Mouse (Mus musculus): Measurements from ENCODE around the gene Ell3. TPM values are rescaled to one million over a fixed set of nuclear protein-coding genes. Genes with fewer than 3 reads are reported as not detected.

The Ell3 gene
- polyA plus RNA-seq (2015; fragmentation: Nextera tagmentation; extraction: Ambion mirVana): 1.2 and 1.6 TPM in 2 replicates

DNA sequence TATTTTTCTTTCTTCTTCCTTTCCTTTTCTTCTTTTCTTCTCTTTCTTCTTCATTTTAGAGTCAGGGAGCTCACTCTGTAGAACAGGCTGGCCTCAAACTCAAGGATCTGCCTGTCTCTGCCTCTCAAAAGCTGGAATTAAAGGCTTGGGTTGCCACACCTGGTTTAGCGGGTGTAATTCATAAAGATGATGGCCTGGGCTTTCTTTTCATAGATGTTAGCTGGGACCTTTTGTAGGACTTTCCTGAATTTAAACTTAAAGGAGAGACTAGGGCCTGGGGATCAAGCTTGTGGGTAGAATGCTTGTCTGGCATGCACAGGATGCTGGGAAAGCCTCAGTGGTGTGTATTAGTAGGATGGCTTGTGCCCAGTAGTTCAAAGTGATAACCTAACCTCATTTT is at the start of gene Ell3:
Gene Ell3, minus strand, starts transcription at position 101 of the 400 bp plus-strand sequence.

DNA sequence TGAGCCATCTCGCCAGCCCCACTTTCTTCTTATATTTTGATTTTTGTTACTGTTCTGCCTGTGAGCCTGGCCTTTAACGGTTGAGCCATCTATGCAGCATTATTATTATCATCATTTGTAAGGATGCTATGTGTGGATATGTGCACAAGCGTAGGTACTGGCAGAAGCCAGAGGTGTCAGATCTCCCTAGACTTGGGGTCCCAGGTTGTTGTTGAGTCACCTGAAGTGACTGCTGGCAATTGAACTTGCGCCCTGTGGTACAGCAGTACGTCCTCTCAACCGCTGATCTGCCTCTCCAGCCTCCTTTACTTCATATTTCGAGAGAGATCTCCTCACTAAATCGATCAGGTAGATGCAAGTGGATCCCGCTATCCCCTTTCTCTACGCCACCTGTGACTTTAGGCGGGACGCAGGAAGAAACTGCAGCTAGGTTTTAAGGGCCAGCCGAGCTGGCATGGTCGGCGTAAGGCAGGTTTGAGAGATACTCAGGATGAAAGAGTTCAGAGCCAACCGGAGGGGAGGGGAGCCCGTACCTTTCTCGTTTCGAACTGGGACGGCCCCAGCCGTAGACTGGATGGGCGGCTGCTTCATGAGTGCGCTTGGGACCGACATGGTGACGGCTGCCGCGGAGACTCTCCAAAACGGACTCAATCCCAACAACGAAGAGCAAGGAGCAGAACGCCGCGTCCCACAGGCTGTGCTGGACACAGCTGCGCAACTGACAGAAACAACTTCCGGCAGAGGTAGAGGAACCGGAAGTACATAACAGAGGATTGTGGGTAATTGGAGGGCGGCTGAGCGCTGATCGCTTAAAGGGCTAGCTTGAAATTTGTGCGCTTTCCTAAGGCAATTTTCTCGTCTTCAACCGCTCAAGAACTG is 29.5 kb upstream of the Ell3 start, which contains the start of gene Mfap1b:
Gene Mfap1b, minus strand, starts transcription at position 767 of the 879 bp plus-strand sequence.

DNA sequence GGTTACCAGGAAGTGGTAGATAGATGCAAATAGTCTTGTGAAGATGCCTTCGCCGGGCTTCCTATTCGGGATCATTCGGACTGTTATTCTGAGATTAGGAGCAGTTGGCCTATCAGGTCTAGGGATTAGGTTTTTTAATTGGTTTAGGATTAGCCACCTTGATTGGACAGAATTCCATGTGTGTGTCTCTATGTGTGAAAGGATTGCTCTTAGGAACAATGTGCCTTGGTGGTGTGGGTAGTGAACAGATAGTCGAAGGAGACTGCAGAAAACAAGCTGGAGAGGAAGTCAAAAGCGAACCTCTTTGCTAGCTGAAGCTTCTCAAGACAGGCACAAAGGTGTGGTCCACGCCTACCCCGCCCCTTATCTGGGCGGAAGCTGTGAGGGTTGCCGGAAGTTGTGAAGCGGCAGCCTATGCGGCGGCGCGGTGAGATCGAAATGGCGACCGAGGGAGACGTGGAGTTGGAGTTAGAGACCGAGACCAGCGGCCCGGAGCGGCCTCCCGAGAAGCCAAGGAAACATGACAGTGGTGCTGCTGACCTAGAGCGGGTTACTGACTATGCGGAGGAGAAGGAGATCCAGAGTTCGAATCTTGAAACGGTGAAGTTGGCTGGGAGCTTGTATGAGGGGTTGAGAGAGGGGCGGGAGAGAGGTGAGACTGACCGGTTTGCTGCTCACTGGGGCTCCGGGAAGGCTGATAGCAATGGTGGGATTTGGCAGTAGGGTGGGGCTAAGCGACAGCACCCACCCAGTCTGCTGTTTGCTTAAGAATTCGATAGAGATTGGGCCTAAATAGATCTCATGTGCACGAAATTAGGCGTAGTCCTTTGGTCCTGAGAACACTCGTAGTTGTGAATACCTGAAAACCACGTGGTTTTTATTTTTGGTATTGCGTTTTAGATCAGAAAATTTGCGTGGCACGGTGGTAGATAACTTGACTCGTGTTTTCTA is 12.9 kb upstream of the Ell3 start, which contains the start of gene Serinc4:
Gene Serinc4, minus strand, starts transcription at position 90 of the 951 bp plus-strand sequence.

DNA sequence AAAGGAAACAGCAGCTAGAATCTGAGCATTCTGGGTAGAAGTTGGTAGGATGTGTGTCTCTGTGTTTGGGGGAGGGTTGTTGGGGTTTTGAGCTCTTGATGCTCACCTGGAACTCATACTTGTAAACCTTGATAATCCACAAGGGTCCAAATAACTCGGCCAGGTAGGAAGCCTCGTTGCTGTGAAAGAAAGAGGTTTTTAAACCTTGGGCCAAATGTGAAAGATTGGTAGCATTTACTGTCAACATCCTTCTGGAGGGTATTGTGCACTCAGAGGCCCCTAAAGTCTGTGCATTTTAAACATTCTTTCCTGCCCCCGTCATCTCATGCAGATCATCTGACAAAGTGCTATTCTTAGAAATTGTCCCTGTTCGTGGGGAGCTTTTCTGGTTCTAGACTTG is 8.9 kb upstream of the Ell3 start, which contains the start of gene Hypk:
Gene Hypk, plus strand, starts transcription at position 301 of the 400 bp plus-strand sequence.

DNA sequence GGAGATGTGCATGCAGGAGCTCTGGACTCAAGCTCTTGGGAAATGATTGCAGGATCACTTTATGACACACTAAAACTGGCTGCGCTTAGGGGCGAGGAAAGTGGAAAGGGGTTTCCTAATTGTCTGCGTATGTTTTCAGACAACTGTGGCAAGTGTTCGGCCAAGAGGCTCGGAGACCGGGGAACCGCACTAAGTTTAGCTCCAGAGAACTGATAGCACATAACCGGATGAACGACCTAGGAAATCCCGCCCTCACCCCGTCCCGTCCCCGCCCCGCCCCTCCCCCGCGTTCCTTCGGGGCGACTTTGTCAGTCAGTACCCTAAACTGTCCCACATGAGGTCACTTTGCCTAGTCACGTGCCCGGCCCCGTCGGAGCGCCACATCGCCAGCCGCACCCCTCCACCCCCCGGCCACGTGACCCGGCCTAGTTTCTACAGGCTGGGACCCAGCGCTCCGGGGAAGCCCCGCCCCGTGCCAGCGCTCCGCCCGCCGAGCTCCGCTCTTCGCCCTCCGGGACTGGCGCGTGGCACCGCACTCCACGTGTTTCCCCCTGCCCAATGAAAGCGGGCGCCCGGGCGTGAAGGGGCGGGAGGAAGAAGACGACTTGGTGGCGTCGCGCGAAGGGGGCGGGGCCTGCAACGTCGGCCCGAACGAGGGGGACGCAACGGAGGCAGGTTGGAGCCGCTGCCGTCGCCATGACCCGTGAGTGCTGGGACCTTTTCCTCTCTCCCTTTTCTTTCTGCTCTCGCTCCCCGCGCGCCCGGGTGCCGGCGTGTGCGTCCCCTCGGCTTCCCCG is 4.9 kb upstream of the Ell3 start, which contains the start of gene Serf2:
Gene Serf2, plus strand, starts transcription at position 457 of the 797 bp plus-strand sequence.

DNA sequence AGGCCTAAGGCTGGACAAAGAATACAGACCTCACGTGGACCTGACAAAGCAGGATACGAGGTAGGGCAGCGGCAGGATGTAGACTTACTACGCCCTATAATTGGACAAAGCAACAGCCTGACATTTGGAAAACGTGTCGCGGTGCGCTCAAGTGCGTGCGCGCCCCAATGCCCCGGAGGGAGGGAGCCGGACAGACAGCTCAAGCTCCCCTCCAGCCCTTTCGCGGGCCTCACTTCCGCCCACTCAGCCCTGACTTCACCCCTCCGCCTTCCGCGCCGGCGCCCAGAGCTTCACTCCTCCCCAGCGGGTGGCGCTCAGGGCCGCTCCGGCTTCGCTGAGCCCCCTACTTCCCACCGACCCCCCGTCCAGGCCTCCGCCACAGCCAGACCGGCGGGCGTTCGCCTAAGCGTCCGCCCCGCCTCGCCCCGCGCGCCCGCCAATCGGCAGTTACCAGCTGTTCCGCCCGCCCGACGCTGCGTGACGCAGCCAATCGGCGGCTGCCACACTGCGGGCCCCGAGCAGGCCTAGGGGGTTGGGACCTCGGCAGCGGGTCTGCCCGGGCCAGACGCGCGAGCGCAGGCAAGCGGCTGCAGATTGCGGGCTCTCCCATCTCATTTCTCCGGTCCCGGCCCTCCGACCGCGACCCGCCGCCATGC is 30.6 kb downstream of the Ell3 start, which contains the start of the genes Pdia3 and Catsper2:
Gene Pdia3, plus strand, starts transcription at position 389 of the 656 bp plus-strand sequence.
Gene Catsper2, minus strand, starts transcription at position 406 of the 656 bp plus-strand sequence.

Small RNA genes within 50 kb of the gene (microRNA-seq; reads per million reads assigned to microRNA genes)
- not detected for gene Gm22953

Other genes with a start within 250 kb of the Ell3 start
- 68.6 and 73.4 TPM in 2 replicates for gene Trp53bp1, start 172.9 kb downstream of the Ell3 start, polyA plus RNA-seq (2015; fragmentation: Nextera tagmentation; extraction: Ambion mirVana)
- 99.4 and 99.9 TPM in 2 replicates for gene Map1a, start 154.7 kb downstream of the Ell3 start, polyA plus RNA-seq (2015; fragmentation: Nextera tagmentation; extraction: Ambion mirVana)
- 22.7 and 23.2 TPM in 2 replicates for gene Ppip5k1, start 88.9 kb downstream of the Ell3 start, polyA plus RNA-seq (2015; fragmentation: Nextera tagmentation; extraction: Ambion mirVana)
- gene Ckmt1, start 86.6 kb downstream of the Ell3 start, polyA plus RNA-seq (2015; fragmentation: Nextera tagmentation; extraction: Ambion mirVana): 229 and 236 TPM in 2 replicates
- gene Strc, start 57.1 kb downstream of the Ell3 start, polyA plus RNA-seq (2015; fragmentation: Nextera tagmentation; extraction: Ambion mirVana): 0.08 TPM in 1 of 2 replicates, not detected in the other
- gene Pdia3, start 30.5 kb downstream of the Ell3 start, polyA plus RNA-seq (2015; fragmentation: Nextera tagmentation; extraction: Ambion mirVana): 269 and 274 TPM in 2 replicates
- 4.5 and 5.2 TPM in 2 replicates for gene Catsper2, start 30.5 kb downstream of the Ell3 start, polyA plus RNA-seq (2015; fragmentation: Nextera tagmentation; extraction: Ambion mirVana)
- gene Serf2, start 4.9 kb upstream of the Ell3 start, polyA plus RNA-seq (2015; fragmentation: Nextera tagmentation; extraction: Ambion mirVana): 299 and 311 TPM in 2 replicates
- gene Hypk, start 9.0 kb upstream of the Ell3 start, polyA plus RNA-seq (2015; fragmentation: Nextera tagmentation; extraction: Ambion mirVana): 106 and 122 TPM in 2 replicates
- gene Serinc4, start 12.5 kb upstream of the Ell3 start, polyA plus RNA-seq (2015; fragmentation: Nextera tagmentation; extraction: Ambion mirVana): 0.41 and 1.1 TPM in 2 replicates
- 50.2 and 50.3 TPM in 2 replicates for gene Mfap1b, start 29.8 kb upstream of the Ell3 start, polyA plus RNA-seq (2015; fragmentation: Nextera tagmentation; extraction: Ambion mirVana)
- 19.0 and 22.4 TPM in 2 replicates for gene Mfap1a, start 62.4 kb upstream of the Ell3 start, polyA plus RNA-seq (2015; fragmentation: Nextera tagmentation; extraction: Ambion mirVana)
- 2.2 and 2.5 TPM in 2 replicates for gene Wdr76, start 62.4 kb upstream of the Ell3 start, polyA plus RNA-seq (2015; fragmentation: Nextera tagmentation; extraction: Ambion mirVana)